Mouse (Mus musculus) thymus, postnatal 0 days (tissue): ENCODE data around the gene BC005624. TPM values are rescaled to one million over a fixed set of nuclear protein-coding genes. Genes with fewer than 3 reads are reported as not detected.
"Not testable (repeated sequence)": the region's sequence is repeated elsewhere in the genome, so short reads cannot be mapped to it uniquely, and the experiment has no call there.

Experiments used
- DNase-seq: peaks from one replicate; pipeline ENCODE4 v3.0.0-alpha.2; 2015; ENCODE audit warnings: low spot score
- polyA plus RNA-seq: library from polyadenylated mRNA; unstranded; fragments of >200 nt; fragmentation: Nextera tagmentation; extraction: Ambion mirVana; gene quantifications from 2 replicates; pipeline ENCODE4 v1.2.1, GENCODE M21; 2015

BC005624 gene
- polyA plus RNA-seq, 1 experiment from 2014 or later: 64.0 TPM

DNA sequence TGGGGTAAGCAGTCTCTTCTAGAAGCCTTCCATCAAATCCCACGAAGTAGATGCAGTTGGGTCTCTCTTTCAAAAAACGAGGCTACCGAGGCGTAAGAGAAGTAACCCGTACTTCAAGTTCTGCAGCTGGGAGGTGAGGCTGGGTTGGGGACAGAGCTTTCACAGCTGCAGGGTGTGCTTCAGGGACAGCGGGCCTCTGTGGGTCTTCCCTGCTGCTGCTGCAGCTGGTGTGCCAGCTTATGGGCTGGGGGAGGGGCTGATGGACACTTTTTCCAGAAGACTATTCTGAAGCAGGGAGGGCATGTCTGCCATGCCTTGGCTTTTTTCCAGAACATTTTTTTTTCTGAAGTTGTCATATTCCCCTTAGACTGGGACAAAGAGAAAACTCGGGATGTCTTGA is 1.0 kb upstream of the BC005624 start:
- peak; percentile 42 for DNase-seq

DNA sequence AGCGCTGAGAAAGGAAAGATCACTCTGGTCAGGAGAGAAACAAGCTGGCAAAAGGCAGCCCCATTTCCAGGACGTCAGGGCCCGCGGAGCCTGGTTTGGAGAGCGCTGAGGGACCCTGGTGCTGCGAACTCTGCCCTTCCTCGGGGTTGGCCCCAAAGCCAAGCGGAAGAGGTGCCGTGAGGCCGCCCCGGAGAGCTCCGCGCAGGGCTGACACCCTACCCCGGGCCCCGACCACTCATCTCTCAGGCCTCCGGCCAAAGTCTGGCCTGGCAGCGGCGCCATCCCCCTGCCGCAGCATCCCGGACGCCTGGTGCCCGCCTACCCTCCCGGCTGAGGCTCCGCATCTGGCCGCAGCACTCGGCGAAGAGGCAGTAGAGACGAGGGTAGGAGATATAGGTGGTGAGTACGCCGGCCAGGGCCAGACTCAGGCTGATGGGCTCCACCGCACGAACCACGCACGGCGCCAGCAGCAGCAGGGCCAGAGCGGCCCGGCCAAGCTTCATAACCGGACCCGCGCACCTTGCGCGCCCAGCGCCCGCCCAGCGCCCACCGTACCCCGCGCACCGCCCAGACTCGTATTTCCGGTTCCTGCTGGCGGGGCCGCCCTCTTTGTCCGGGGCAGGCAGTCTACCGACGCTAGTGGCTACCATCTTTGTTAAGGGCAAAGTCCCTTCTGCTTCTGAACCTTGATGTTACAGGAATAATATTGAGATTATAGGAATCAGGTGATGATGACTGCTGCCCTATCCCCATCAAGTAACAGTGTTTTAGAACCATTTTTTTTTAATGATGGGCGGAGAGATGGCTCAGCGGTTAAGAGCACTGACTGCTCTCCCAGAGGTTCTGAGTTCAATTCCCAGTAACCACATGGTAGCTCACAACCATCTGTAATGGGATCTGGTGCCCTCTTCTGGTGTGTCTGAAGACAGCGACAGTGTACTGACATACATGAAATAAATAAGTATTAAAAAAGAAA is 14.4 kb downstream of the BC005624 start, which contains the start of gene Tor1a:
TSS of gene Tor1a (minus strand) at position 582 of the 976 bp plus-strand sequence.
- peak; percentile 86 for DNase-seq

DNA sequence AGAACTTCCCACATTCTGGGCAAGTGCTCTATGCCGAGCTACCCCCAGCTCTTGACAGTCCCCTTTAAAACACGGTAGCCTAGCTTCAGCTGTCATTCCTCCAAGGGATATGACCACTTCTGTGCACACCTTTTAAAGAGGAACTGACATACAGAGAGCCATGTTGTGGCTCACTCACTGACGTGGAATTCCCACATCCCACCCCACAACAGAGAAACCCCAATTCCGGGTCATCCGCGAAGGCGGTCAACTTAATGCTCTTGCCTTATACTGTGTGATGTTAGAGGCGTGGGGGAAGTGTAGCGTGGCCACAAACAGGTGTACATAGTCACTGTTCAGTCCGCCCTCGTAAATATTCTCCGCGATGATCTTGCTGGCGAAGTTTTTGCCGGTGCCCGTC is 15.2 kb downstream of the BC005624 start:
- DNase-seq: peak; percentile 30

DNA sequence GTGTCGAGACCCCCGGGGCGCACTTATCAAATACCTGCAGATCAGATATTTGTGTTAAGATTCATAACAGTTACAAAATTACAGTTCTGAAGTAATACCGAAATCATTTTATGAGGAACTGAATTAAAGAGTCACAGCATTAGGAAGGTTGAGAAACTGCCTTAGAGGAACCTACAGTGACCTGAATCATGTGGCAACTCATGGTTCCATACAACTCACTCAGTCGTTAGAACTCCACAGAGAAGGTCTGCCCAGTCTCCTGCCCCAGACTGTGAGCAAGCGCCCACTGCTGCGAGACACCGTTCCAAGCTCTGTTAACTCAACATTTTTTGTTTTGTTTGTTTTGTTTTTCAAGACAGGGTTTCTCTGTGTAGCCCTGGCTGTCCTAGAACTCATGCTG is 16.4 kb downstream of the BC005624 start:
- no peak for DNase-seq

DNA sequence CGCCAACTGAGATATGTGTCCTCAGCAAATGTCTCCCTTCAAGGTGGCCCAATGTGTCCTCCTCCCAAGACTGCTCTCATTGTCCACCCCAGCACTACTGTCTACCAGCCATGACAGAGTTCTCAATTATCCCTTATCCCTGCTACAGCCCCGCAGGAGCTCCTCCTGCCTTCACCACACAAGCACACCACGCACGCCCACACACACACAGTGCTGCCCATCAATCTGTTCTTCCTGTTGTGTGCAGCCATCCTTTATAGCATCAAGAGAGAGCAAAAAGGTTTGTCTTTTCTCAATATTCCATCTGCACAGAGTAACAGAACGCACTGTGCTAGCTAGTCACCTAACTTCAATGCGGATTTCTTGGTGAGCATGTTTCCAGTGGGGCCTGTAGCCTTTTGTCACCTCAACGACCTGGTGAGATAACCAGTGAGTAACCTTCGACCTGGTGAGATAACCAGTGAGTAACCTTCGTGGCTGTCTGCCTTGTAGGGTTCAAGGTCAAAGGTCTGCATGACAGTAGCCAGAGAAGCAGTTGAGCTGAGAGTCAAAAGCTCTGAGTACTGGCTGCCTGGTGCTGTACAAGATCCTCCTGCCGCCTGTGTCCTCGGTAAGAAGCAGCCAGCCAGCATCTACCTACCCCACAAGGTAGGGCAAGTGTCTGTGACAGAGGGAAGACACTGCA is 19.3 kb downstream of the BC005624 start:
- DNase-seq: no peak

DNA sequence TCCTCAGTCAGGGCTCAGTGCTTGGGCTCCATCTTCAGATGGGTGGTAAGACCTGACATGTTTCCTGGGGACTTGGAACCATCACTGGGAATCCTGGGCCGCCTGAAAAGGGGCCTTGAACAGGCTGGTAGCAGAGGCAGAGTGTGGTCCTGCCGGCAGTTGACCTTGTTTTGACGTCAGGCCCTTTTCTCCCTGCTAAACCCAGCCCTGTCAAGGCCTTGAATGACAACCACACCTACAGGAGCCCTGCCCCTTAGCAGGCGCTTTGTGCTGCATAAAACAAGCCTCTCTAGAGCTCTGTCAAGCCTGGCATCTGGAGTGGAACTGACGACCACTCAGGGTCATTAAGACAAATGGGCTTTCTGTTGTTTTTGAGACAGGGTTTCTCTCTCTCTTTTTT is 22.1 kb downstream of the BC005624 start:
- no peak for DNase-seq

DNA sequence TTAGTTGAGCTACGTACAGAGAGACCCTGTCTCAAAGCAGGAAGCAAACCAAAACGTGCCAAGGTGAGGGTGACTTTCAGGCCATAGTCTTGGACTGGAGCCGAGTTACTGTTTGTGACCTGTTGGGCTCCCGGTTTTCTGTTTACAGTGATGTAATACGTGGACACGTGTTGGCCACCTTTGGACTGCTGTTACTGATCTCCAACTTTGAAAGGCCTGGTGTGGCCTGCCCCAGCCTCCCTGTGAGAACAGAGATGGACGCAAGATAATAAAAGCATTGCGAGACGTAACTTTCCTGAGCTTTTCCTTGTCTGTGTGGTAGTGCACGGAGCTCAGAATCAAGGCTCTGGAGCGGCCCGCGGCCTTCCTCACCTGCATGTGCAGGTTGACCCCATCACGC is 23.3 kb downstream of the BC005624 start:
- no peak for DNase-seq

DNA sequence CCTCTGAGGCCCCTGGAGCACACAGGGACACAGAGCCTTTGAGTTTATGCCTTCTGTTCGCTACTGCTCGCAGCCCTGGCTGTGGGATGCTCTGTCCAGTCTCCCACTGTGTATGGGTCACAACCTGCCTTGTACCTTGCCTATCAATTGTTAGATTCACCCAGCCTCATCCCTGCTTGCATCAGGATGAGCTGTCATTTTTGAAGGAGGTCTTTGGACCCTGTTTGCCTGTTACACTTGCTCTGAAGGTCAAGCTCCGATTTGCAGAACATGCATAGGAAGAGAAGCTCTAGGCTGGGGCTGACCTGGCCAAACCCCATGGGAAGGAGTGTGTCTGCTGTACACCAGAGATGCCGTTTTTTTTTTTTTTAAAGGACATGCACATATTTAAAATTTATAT is 24.5 kb downstream of the BC005624 start:
- no peak for DNase-seq

DNA sequence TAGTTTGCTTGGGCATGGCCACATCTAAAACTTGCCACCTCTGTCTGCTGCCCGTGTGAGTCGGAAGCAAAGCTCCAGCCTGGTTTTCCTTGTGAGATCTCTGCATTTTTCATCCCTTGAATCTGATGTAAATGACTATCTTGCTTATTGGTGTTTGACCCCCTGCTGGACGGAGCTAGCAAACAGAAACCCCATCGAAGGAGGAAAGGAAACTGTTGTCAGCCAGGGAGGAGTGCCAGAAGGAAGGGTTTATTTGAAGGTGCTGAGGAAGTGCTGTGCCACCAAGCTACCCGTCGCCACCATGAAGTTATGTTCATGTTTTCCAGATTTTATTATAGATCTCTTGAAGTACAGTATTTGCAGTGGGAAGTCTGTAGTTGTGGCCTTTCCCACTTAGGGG is 27.2 kb downstream of the BC005624 start:
- DNase-seq: no peak

DNA sequence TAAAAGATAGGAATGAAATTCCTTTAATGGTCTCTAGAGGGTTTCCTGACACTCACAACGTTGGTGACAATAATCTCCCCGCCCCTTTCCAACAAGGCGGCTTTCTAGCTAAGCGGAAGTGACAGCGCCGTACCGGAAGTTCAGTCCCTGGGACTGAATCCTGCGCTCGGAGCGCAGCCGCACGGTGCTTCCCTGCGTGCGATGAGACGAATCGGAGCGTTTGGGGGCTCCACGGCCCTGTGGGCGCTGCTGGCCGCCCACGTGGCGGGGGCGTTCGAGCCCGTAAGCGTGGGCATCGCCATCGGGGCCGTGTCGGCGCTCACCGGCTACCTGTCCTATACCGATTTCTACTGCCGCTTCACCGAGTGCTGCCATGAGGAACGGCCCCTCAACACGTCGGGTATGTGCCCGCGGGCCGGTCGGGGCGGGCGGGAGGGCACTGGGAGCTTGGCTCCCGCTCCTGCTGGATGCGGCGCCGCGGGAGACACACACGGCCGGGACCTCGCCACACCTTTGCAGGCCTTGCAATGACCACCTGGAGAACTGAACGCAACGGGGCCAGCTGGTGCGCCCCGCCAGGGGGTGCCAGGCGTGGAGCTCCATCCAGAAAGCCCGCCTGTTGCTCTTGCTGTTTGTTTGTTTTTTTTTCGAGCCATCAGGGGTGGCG is 29.0 kb downstream of the BC005624 start, which contains the start of gene Tor1b:
TSS of gene Tor1b (plus strand) at position 136 of the 667 bp plus-strand sequence.
- peak; percentile 91 for DNase-seq

DNA sequence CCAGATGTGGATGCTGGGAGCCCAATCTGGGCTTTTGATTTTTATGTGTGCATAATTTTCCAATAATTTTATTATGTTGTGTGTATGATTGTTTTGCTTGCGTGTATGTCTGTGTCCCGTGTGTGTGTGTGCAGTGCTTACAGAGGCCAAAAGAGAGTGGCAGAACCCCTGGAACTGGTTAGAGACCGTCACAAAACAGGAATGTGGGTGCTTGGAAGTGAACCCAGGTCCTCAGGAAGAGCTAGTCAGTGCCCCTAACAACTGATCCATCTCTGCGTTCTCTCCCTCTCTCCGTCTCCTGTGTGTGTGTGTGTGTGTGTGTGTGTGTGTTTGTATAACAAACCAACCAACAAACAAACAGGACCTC is 29.6 kb downstream of the BC005624 start:
- no peak for DNase-seq

DNA sequence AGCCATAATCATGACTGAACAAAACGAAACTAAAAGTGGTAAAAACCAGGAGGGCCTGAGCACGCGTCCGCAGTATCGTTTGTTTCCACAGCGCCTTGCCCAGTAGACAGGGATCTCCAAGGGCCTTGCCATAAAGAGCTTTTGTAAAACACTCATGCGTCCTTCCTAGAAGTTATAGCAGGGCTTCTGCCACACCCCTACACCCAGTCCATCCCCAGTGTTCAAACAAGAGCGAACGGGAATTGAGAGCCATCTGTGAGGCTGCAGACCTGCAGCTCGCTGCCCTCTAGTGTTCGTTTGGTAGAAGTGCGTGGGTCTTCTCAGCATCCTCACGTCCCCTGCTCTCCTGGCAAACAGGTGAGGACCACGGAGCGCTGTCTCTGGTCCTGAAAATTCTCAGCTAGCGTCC is 39.4 kb downstream of the BC005624 start:
- DNase-seq: peak; percentile 87

DNA sequence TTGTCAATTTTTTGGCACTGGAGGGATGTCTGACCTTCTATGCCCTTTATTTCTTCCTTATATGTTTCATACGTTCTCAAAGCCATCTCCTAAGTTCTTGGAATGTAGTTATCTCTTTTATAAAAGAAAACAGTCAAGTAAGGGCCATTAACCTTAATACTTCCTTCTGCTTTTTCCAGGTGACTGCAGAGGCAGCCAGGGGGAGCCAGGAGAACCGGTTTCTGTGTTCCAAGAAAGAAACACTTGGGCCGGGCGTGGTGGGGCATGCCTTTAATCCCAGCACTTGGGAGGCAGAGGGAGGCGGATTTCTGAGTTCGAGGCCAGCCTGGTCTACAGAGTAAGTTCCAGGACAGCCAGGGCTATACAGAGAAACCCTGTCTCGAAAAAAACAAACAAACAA is 39.9 kb downstream of the BC005624 start:
- not testable (repeated sequence) for DNase-seq

DNA sequence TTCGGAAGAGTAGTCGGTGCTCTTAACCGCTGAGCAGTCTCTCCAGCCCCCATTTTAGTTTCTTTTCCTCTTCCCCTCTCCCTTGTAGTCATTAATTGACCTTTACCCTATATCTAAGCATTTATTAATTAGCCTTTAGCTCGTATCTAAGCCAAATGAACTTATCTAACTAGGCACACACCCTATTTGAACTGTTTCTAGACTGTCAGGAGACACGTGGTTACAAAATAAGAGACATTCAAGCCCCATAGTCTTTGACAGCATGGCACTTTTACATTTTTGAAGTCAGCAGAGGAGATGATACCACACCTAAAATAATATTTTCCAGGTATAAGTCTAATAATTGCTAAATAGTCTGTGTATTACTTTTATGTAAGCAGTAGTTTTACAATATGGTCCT is 40.4 kb downstream of the BC005624 start:
- no peak for DNase-seq

DNA sequence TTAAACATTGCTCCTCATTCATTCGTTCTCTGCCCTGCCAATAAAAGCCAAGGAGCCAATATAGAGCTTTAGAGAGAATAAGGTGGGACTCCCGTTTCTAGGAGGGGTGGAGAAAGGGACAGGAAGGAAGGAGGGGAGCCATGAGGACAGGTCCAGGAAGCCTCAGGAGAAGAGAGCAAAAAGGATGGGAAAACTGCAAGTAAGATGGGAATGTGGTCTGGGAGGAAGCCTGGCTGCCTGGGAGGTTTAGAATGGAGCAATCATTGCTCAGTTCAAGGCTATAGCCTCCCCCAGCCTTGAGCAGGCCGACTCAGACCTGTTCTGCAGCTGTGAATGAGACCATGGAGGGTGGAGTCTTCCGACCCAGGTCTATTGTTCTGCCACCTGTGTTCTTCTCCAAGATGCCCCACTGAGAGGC is 43.4 kb downstream of the BC005624 start:
- no peak for DNase-seq

DNA sequence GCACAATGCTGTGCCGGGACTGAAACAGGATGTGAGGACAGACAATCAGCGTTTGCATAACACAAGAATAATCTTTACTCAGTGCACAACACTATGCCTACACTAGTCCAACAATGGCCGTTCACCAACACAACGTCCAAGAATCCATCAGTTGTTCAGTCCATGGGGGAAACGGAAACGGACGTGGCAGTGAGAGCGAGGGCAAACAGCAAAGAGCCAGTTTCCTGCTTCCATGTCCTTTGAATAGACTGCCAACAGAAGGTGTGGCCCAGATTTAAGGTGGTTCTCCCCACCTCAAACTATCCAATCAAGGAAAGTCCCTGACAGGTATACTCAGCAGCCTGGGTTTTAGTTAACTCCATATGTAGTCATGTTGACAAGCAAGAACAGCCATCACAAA is 44.3 kb downstream of the BC005624 start:
- DNase-seq: no peak

DNA sequence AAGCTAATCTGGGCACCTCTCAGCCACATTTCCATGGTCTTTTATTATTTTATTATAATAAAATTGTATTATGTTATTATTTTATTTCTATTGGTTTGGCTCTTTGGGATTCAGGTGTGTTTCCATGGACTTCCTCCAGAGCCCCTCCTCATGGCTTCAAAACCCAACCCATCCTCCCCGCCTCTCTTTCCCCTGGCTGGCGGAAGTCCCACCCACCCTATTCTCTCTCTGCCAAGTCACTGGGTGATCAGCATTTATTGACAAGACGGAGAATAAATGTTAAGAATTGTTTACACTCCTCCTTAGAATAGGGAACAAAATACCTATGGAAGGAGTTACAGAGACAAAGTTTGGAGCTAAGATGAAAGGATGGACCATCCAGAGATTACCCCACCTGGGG is 45.2 kb downstream of the BC005624 start:
- DNase-seq: no peak

DNA sequence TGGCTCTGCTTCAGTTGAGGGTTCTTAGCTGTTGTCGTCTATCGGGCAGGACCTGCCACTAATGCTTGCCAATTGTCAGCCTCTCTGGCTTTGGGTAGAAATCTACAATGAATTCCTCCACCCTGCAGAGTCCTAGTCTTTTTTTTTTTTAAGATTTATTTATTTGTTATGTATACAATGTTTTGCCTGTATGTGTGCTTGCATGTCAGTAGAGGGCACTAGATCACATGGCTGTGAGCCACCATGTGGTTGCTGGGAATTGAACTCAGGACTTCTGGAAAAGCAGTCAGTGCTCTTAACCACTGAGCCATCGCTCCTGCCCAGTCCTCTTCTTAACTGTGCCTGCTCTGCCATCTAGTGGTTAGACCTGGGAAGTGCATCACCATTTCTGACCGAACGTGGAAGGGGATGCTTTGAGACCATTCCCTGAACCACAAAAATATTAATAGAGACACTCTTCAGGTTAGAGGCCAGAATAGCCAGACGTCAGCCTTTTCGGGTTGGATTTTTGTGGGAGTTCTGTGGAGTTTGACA is 48.0 kb downstream of the BC005624 start:
- peak; percentile 71 for DNase-seq

DNA sequence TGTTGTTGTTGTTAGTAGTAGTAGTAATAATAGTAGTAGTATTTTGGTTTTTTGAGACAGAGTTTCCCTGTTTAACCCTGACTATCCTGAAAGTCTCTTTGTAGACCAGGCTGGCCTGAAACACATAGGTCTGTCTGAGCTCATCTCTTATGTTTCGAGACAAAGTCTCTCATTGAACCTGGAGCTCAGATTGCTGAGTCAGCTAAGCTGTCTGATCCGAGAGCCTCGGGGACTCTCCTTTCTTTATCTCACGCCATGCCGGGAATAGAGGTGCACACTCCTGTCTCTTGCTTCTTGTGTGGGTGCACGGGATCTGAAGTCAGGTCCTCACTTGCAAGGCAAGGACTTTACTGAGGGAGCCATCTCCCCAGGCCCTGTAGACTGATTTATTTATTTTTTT is 49.0 kb downstream of the BC005624 start:
- DNase-seq: no peak

DNA sequence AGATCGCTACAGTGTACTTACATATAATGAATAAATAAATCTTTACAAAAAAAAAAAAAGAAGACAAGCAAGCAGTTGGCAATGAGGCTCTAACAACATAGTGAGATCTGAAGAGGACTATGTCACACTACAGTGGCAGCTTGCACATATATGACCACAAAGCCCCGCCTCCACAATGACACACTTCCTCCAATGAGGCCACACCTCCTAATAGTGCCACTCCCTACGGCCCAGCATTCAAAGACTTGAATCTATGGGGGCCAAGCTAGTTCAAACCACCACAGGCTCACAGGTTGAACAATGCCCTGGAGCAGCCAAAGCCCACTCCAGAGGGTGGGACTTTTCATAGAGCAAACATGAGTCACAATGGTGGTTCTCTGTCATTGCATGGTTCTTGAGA is 50.1 kb downstream of the BC005624 start:
- DNase-seq: no peak

DNA sequence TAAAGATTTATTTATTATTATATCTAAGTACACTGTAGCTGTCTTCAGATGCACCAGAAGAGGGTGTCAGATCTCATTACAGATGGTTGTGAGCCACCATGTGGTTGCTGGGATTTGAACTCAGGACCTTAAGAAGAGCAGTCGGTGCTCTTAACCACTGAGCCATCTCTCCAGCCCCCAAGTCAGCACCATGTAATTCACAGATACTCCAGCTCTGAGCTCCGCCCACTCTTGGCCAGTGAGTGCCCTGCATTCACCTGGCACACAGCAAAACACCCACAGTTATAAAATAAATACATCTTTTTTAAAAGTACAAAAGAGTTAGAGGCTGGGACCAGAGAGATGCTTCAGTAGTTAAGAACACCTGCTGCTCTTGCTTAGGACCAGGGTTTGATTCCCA is 51.2 kb downstream of the BC005624 start:
- DNase-seq: not testable (repeated sequence)
